Mouse (Mus musculus) embryonic fibroblast, embryonic 13.5 days (primary cell): Measurements from ENCODE around the gene Pnkp. TPM values are rescaled to one million over a fixed set of nuclear protein-coding genes. Genes with fewer than 3 reads are reported as not detected.

ENCODE experiments used
- H3K27ac ChIP-seq: 2 replicates; pipeline ENCODE4 v1.5.1; 2012; ENCODE audit warnings: low read length, control low read depth, inconsistent platforms; ENCODE audit not compliant: insufficient read depth
- H3K4me1 ChIP-seq: 2 replicates; pipeline ENCODE4 v1.6.1; 2011; ENCODE audit warnings: low read length; ENCODE audit not compliant: control insufficient read depth, insufficient read depth
- H3K4me3 ChIP-seq: 2 replicates; pipeline ENCODE4 v1.5.1; 2011; ENCODE audit warnings: mild to moderate bottlenecking, control low read depth, low read length; ENCODE audit not compliant: insufficient read depth
- CTCF ChIP-seq: IDR thresholded peaks from 2 replicates; pipeline ENCODE4 v1.5.1; 2011; ENCODE audit warnings: mild to moderate bottlenecking, control low read depth, low read length, moderate library complexity, borderline replicate concordance; ENCODE audit not compliant: insufficient read depth
- POLR2A ChIP-seq: IDR thresholded peaks from 2 replicates; pipeline ENCODE4 v1.6.1; 2011; ENCODE audit warnings: low read depth, mild to moderate bottlenecking, control low read depth, low read length, moderate library complexity
- polyA plus RNA-seq: library from polyadenylated mRNA; stranded (reverse); fragments of >200 nt; gene quantifications from 2 replicates; pipeline ENCODE4 v1.2.4, GENCODE M21; 2011; ENCODE audit warnings: low read depth; ENCODE audit not compliant: missing spikeins, insufficient read length

The Pnkp gene
- polyA plus RNA-seq, 1 experiment = 24.7 TPM

- H3K4me1 ChIP-seq = no peaks in the 10 kb centered on the region
- TF ChIP-seq CTCF (no peak), POLR2A (no peak)
- H3K4me3 ChIP-seq = no peak overlapping the region
- no peak overlapping the region for H3K27ac ChIP-seq
Measured at GRCm38 (mm10) chr7:44883036-44883435, 26.1 kb downstream of the Pnkp start.

- Histone ChIP-seq H3K27ac (no peak overlapping the region), H3K4me3 (no peak overlapping the region), H3K4me1 (no peaks in the 10 kb centered on the region)
- TF ChIP-seq CTCF (no peak), POLR2A (no peak)
Measured at GRCm38 (mm10) chr7:44884637-44885036, 27.7 kb downstream of the Pnkp start.

GRCm38 (mm10) chr7:44886964-44887363 lies 30.0 kb downstream of the Pnkp start:
- TF ChIP-seq CTCF (no peak), POLR2A (no peak)
- H3K4me3 ChIP-seq = no peak overlapping the region
- H3K4me1 ChIP-seq = 0 out of 2 replicates have a peak, but pooled peaks cover 3% of the 10 kb centered on the region
- no peak overlapping the region for H3K27ac ChIP-seq

- H3K4me1 ChIP-seq = 0 out of 2 replicates have a peak, but pooled peaks cover 3% of the 10 kb centered on the region
- no peak overlapping the region for H3K27ac ChIP-seq
- TF ChIP-seq CTCF (no peak), POLR2A (0 out of 2 replicates have a peak, but pooled peaks have one; percentile 5)
- H3K4me3 ChIP-seq = no peak overlapping the region
Measured at GRCm38 (mm10) chr7:44888256-44889105, 31.5 kb downstream of the Pnkp start.

GRCm38 (mm10) chr7:44890180-44890579 lies 33.2 kb downstream of the Pnkp start:
- Histone ChIP-seq H3K4me1 (0 out of 2 replicates have a peak, but pooled peaks cover 3% of the 10 kb centered on the region), H3K4me3 (no peak overlapping the region), H3K27ac (no peak overlapping the region)
- TF ChIP-seq CTCF (no peak), POLR2A (no peak)

- TF ChIP-seq CTCF = no peak
- TF ChIP-seq POLR2A = no peak
- Histone ChIP-seq H3K4me1 (peaks cover 6% of the 10 kb centered on the region; the same call in 1 of the 2 replicates), H3K27ac (no peak overlapping the region), H3K4me3 (no peak overlapping the region)
Measured at GRCm38 (mm10) chr7:44890737-44891136, 33.8 kb downstream of the Pnkp start.

- H3K27ac ChIP-seq = peak overlapping the region; percentile 95; the same call in 1 of the 2 replicates
- H3K4me1 ChIP-seq = peaks cover 6% of the 10 kb centered on the region; the same call in 1 of the 2 replicates
- peak overlapping the region; percentile 92 for H3K4me3 ChIP-seq
- TF ChIP-seq CTCF (no peak), POLR2A (no peak)
Measured at GRCm38 (mm10) chr7:44891611-44892010, 34.7 kb downstream of the Pnkp start.

- TF ChIP-seq POLR2A (peak; percentile 74), CTCF (no peak)
- Histone ChIP-seq H3K27ac (peak within 1 kb of the TSS; percentile 95), H3K4me3 (peak within 1 kb of the TSS; percentile 92), H3K4me1 (peaks cover 6% of the 10 kb centered on the region; the same call in 1 of the 2 replicates)
Measured at GRCm38 (mm10) chr7:44892276-44892921, 35.5 kb downstream of the Pnkp start, which contains the start of gene Med25. Med25 (minus strand) TSS chr7:44892712.

GRCm38 (mm10) chr7:44893197-44893596 lies 36.3 kb downstream of the Pnkp start:
- Histone ChIP-seq H3K27ac (peak overlapping the region; percentile 37; the same call in 1 of the 2 replicates), H3K4me3 (no peak overlapping the region; the same call in 1 of the 2 replicates), H3K4me1 (peaks cover 6% of the 10 kb centered on the region; the same call in 1 of the 2 replicates)
- TF ChIP-seq CTCF = no peak
- no peak for TF ChIP-seq POLR2A

- TF ChIP-seq CTCF = no peak
- no peak for TF ChIP-seq POLR2A
- no peak overlapping the region for H3K4me3 ChIP-seq
- H3K27ac ChIP-seq = no peak overlapping the region
- peaks cover 6% of the 10 kb centered on the region; the same call in 1 of the 2 replicates for H3K4me1 ChIP-seq
Measured at GRCm38 (mm10) chr7:44894175-44894574, 37.2 kb downstream of the Pnkp start.
